ENCODE assay signal across 19 mouse cellular contexts in genomic region chrX:130866506-130866905, GRCm38 (mm10).
"Had no signal": no experiment of that assay in that cellular context is flagged by ENCODE, and none has a peak within 500 bp of the region (broad histone marks: within the 10 kb centered on the region; RNA-seq: fewer than 3 reads in every experiment).

No protein-coding gene starts in this region.

- H3K36me3 ChIP-seq: liver, embryonic 15.5 days; lung, embryonic 15.5 days; midbrain, embryonic 10.5 days; midbrain, embryonic 12.5 days; midbrain, embryonic 15.5 days; neural tube, embryonic 12.5 days; stomach, embryonic 15.5 days had no signal

- H3K9ac ChIP-seq: liver, embryonic 15.5 days; liver, postnatal 0 days; lung, embryonic 15.5 days; midbrain, embryonic 12.5 days; midbrain, embryonic 15.5 days; neural tube, embryonic 12.5 days; stomach, embryonic 15.5 days had no signal

- H3K9me3 ChIP-seq: liver, embryonic 15.5 days; lung, embryonic 15.5 days; megakaryocyte, embryonic 14.5 days; midbrain, embryonic 10.5 days; midbrain, embryonic 12.5 days; midbrain, embryonic 15.5 days; neural tube, embryonic 12.5 days; stomach, embryonic 15.5 days had no signal

- ATAC-seq: liver, postnatal 0 days; lung, postnatal 0 days; midbrain, embryonic 15.5 days had no signal

- H3K27me3 ChIP-seq: liver, embryonic 15.5 days; lung, embryonic 15.5 days; megakaryocyte, embryonic 14.5 days; midbrain, embryonic 12.5 days; midbrain, embryonic 15.5 days; neural tube, embryonic 12.5 days; stomach, embryonic 15.5 days had no signal

- H3K4me1 ChIP-seq: liver, embryonic 15.5 days; lung, embryonic 15.5 days; megakaryocyte, embryonic 14.5 days; midbrain, embryonic 10.5 days; midbrain, embryonic 12.5 days; midbrain, embryonic 15.5 days; neural tube, embryonic 12.5 days; stomach, embryonic 15.5 days had no signal

- H3K4me3 ChIP-seq: liver, embryonic 15.5 days; lung, embryonic 15.5 days; megakaryocyte, embryonic 14.5 days; midbrain, embryonic 10.5 days; midbrain, embryonic 12.5 days; midbrain, embryonic 15.5 days; neural tube, embryonic 12.5 days; stomach, embryonic 15.5 days had no signal

- DNase-seq: liver, postnatal 0 days; lung, adult 2 months; lung, postnatal 14 days; lung, postnatal 36 days; right cerebral cortex, postnatal 14 days; thymus, adult 2 months; thymus, postnatal 25 days; thymus, postnatal 4 days had no signal

- H3K27ac ChIP-seq: liver, embryonic 15.5 days; lung, embryonic 15.5 days; macrophage; midbrain, embryonic 10.5 days; midbrain, embryonic 12.5 days; midbrain, embryonic 15.5 days; neural tube, embryonic 12.5 days; stomach, embryonic 15.5 days; stomach, postnatal 0 days had no signal

- H3K4me2 ChIP-seq: liver, embryonic 15.5 days; lung, embryonic 15.5 days; midbrain, embryonic 12.5 days; midbrain, embryonic 15.5 days; neural tube, embryonic 12.5 days; stomach, embryonic 15.5 days had no signal
